Mouse (Mus musculus): ENCODE data around the gene Hirip3.

DNA sequence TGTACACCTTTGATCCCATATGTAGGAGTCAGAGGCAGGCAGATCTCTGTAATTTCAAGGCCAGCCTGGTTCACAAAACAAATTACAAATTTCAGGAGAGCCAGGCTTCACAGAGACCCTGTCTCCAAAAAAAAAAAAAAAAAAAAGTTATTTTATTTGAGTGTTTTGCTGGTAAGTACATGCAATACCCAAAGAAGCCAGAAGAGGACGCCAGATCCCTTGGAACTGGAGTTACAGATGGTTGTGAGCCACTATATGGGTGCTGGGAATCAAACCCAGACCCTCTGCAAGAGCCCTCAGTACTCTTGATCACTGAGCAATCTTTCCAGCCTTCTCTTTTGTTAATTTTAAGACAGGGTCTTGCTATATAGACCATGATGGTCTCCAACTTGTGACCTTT, 43.0 kb upstream of the Hirip3 start:
- TF ChIP-seq CTCF (IDR thresholded peaks at IDR 0.05; ENCODE audit: borderline replicate concordance, insufficient read depth, low read depth, low read length) (no peak), POLR2A (IDR thresholded peaks at IDR 0.05; ENCODE audit: borderline replicate concordance, insufficient read depth, low read length) (no peak)

Measured in cerebellum, adult 2 months (tissue).